Mouse (Mus musculus) kidney, postnatal 0 days (tissue): ENCODE results near the gene Arl1. TPM values are rescaled to one million over a fixed set of nuclear protein-coding genes. Genes with fewer than 3 reads are reported as not detected.
"Not testable (repeated sequence)": the region's sequence is repeated elsewhere in the genome, so short reads cannot be mapped to it uniquely, and the experiment has no call there.

ENCODE experiments used
- ATAC-seq: fragments of 200-750 bp; cut with Nextera tagmentation; replicated peaks from 2 replicates; pipeline ENCODE4 v1.8.0; 2017; ENCODE audit warnings: low read depth, moderate number of reproducible peaks, moderate TSS enrichment, moderate library complexity; ENCODE audit not compliant: low FRiP score
- DNase-seq: peaks from one replicate; pipeline ENCODE4 v3.0.0-alpha.2; 2016; ENCODE audit warnings: low spot score
- H3K27ac ChIP-seq: fragments of 300-500 bp; sonication (generic); 2 replicates; pipeline ENCODE4 v1.5.1; 2014; ENCODE audit warnings: mild to moderate bottlenecking
- H3K27me3 ChIP-seq: fragments of 300-500 bp; sonication (generic); 2 replicates; pipeline ENCODE4 v1.6.1; 2014; ENCODE audit warnings: low read length, mixed read lengths; ENCODE audit not compliant: insufficient read depth
- H3K36me3 ChIP-seq: fragments of 300-500 bp; sonication (generic); 2 replicates; pipeline ENCODE4 v1.6.1; 2014; ENCODE audit warnings: low read length, mixed read lengths; ENCODE audit not compliant: insufficient read depth
- H3K4me1 ChIP-seq: fragments of 300-500 bp; sonication (generic); replicated peaks from 2 replicates; pipeline ENCODE4 v1.6.1; 2014; ENCODE audit warnings: antibody characterized with exemption, low read length, mixed read lengths; ENCODE audit not compliant: insufficient read depth
- H3K4me2 ChIP-seq: fragments of 300-500 bp; sonication (generic); 2 replicates; pipeline ENCODE4 v1.6.1; 2014; ENCODE audit warnings: mild to moderate bottlenecking, low read length, moderate library complexity, mixed read lengths
- H3K4me3 ChIP-seq: fragments of 300-500 bp; sonication (generic); replicated peaks from 2 replicates; pipeline ENCODE4 v1.5.1; 2014; ENCODE audit warnings: low read depth, low read length
- H3K9ac ChIP-seq: fragments of 300-500 bp; sonication (generic); 2 replicates; pipeline ENCODE4 v1.6.1; 2014; ENCODE audit warnings: low read depth, low read length
- H3K9me3 ChIP-seq: fragments of 300-500 bp; sonication (generic); replicated peaks from 2 replicates; pipeline ENCODE4 v1.6.1; 2016; ENCODE audit warnings: low read length, inconsistent platforms, mixed read lengths
- CTCF ChIP-seq: IDR thresholded peaks from 2 replicates; pipeline ENCODE4 v1.5.1; 2016; ENCODE audit warnings: antibody characterized with exemption, low read depth, mild to moderate bottlenecking, moderate library complexity
- WGBS: fragments of 180-500 bp; shearing (Covaris S2); extraction: QIAGEN DNeasy Blood & Tissue Kit; methylation state at CpG from one replicate; pipeline ENCODE4 v1.1.7; 2014; 5-methylcytosine and 5-hydroxymethylcytosine counted together
- polyA plus RNA-seq: library from polyadenylated mRNA; unstranded; fragments of >200 nt; fragmentation: Nextera tagmentation; extraction: Ambion mirVana; gene quantifications from 2 replicates; pipeline ENCODE4 v1.2.1, GENCODE M21; 2015

Arl1 gene
- polyA plus RNA-seq, 1 experiment from 2014 or later: 186 TPM

DNA sequence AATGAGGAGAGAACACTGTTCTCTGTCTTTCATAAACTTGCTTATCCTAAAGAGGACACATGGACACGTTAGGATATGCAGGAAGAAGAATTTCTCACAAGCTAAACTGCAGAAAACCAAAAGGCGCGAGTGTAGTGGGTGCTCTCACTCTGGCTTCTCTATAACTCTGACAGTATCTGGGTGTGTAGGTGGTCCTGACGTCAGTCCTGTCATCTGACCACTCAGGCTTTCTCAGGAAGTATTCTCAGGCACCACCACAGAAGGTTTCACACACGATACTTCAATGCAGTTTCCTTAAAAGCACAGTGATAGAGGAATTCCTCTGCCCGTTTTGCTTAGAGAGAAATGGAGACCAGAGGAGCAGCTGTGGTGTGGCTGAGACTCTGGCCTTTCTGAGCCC is 45.5 kb downstream of the Arl1 start:
- H3K9ac ChIP-seq: no peak overlapping the region
- no peak for DNase-seq
- no peaks in the 10 kb centered on the region for H3K27me3 ChIP-seq
- peaks cover 45% of the 10 kb centered on the region for H3K36me3 ChIP-seq
- H3K4me1 ChIP-seq: no peaks in the 10 kb centered on the region
- no peaks in the 10 kb centered on the region for H3K9me3 ChIP-seq
- no peak overlapping the region for H3K4me3 ChIP-seq
- no peak for ATAC-seq
- WGBS: 89% methylated on average over 6 of the region's 6 CpGs
- no peak overlapping the region for H3K27ac ChIP-seq
- TF ChIP-seq CTCF: no peak
- no peak overlapping the region for H3K4me2 ChIP-seq

DNA sequence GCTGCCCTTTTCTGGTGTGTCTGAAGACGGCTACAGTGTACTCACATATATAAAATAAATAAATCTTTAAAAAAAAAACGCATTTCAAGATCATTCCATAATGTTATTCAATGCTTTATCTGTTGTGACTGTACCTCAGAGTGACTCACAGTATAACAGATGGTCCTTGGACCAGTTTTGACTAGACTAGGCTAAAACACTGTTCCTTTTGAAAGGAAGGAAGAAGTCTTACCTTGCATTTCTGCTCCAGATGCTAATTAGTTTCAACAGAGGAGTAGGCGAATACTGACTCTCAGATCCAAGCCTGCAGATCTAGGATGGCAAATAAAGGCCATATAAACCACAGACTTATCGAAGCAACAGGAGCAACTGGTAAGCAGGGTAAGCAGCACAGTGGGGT is 50.1 kb downstream of the Arl1 start:
- WGBS: 91% methylated on average over 4 of the region's 4 CpGs
- DNase-seq (no peak), ATAC-seq (no peak)
- Histone ChIP-seq H3K4me1 (no peaks in the 10 kb centered on the region), H3K27me3 (no peaks in the 10 kb centered on the region), H3K9me3 (no peaks in the 10 kb centered on the region), H3K4me2 (no peak overlapping the region), H3K36me3 (peaks cover 26% of the 10 kb centered on the region), H3K9ac (no peak overlapping the region), H3K27ac (no peak overlapping the region), H3K4me3 (no peak overlapping the region)
- TF ChIP-seq CTCF: no peak

DNA sequence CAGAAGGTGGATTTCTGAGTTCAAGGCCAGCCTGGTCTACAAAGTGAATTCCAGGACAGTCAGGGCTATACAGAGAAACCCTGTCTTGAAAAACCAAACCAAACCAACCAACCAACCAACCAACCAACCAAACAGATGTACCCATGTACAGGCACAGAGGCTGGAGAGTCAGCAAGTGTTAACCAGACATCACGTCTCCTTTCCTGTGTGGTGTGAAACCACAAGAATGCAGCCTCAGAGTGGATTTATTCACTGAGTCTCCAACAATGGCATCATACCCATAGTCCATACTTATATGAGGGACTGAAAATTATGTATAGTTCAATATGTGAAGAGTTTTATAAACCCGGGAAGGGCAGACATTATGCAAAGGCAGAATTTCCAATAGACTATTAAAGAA is 52.5 kb downstream of the Arl1 start:
- ATAC-seq, DNase-seq, H3K4me3 ChIP-seq, H3K4me2 ChIP-seq, H3K27me3 ChIP-seq, H3K27ac ChIP-seq, H3K9ac ChIP-seq, H3K9me3 ChIP-seq, H3K4me1 ChIP-seq: not testable (repeated sequence)
- 0 out of 2 replicates have a peak, but pooled peaks cover 18% of the 10 kb centered on the region for H3K36me3 ChIP-seq
- 88% methylated on average over 2 of the region's 2 CpGs for WGBS

DNA sequence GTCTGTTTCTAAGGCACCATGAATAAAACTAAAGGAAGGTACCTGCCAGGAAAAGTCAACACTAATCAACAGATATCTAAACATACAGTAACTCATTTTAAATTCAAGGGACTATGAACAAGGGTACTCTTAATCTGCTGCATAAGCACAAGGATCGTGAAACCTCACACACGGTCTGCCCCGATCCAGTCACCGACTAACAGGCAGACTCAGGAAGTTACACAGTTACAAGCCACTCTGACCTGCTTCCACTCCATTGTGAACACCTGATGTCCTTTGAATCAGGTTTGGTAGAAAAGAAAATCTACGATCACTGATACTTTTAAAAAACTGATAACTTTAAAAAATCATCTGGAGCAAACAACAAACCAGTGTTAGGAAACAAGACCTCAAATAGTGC is 53.3 kb downstream of the Arl1 start:
- DNase-seq: no peak

DNA sequence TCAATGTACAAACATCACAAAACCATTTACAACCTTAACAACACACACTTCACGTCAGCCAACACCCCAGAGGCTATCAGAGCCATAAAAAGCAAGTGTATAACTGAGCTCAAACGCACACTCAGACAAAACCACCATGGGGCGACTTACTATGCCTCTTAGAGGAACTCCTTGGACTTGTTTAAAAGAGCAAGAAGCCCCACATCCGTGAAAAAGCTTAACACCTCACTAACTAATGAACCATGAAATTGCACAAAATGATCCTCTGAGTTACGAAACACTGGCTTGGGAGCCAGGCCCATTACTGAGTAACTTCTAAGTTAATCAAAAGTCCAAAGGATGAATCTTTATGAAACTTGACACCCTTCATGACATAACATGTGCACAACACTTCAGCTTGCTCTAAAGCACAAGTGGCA is 53.9 kb downstream of the Arl1 start:
- Histone ChIP-seq H3K4me3 (no peak overlapping the region), H3K4me1 (no peaks in the 10 kb centered on the region), H3K4me2 (no peak overlapping the region), H3K36me3 (peaks cover 18% of the 10 kb centered on the region; the same call in 1 of the 2 replicates), H3K9ac (no peak overlapping the region), H3K9me3 (no peaks in the 10 kb centered on the region), H3K27ac (peak overlapping the region; percentile 62), H3K27me3 (no peaks in the 10 kb centered on the region)
- no peak for TF ChIP-seq CTCF
- DNase-seq (peak; percentile 26), ATAC-seq (peak; percentile 84)
- WGBS: 42% methylated on average over 5 of the region's 5 CpGs

More for the DNA sequence above, 53.3 kb downstream of the Arl1 start:
- Histone ChIP-seq H3K36me3 (peaks cover 19% of the 10 kb centered on the region; the same call in 1 of the 2 replicates), H3K4me2 (no peak overlapping the region), H3K9me3 (no peaks in the 10 kb centered on the region), H3K27me3 (no peaks in the 10 kb centered on the region), H3K4me3 (no peak overlapping the region), H3K27ac (peak overlapping the region; percentile 62), H3K9ac (no peak overlapping the region), H3K4me1 (no peaks in the 10 kb centered on the region)
- TF ChIP-seq CTCF: no peak
- WGBS: 84% methylated on average over 5 of the region's 5 CpGs
- ATAC-seq: peak; percentile 88

DNA sequence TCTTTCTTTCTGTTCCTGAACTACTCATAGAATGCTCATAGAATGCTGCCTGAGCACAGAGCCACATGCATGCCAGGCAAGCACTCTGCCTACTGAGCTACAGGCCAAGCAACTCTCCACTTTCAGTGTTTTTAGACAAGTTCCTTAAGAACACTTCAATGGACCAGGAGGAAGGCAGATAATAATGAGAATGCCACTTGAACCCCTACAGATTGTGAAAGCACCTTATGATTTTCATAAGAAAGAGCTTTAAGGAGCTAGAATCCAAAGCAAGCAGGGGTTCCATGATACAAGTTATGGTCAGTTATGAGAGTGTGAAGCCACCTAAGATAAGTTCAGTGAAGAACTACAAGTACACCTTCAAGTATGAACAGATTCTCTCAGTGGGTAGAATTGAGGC is 63.0 kb downstream of the Arl1 start:
- Histone ChIP-seq H3K9me3 (no peaks in the 10 kb centered on the region), H3K27me3 (no peaks in the 10 kb centered on the region), H3K27ac (no peak overlapping the region), H3K4me3 (no peak overlapping the region), H3K36me3 (peaks cover 36% of the 10 kb centered on the region; the same call in 1 of the 2 replicates), H3K9ac (no peak overlapping the region), H3K4me2 (no peak overlapping the region), H3K4me1 (no peaks in the 10 kb centered on the region)
- no peak for DNase-seq
- no peak for ATAC-seq
- TF ChIP-seq CTCF: no peak

Other genes with a start within 250 kb of the Arl1 start
- gene Chpt1, start 226.8 kb upstream of the Arl1 start, polyA plus RNA-seq: 246 and 283 TPM in 2 replicates
- 1.2 and 1.5 TPM in 2 replicates for gene Mybpc1, start 125.7 kb upstream of the Arl1 start, polyA plus RNA-seq
- gene Spic, start 45.8 kb upstream of the Arl1 start, polyA plus RNA-seq: 0.71 and 1.0 TPM in 2 replicates
- 12.4 and 14.7 TPM in 2 replicates for gene Utp20, start 95.9 kb downstream of the Arl1 start, polyA plus RNA-seq
- gene Slc5a8, start 155.1 kb downstream of the Arl1 start, polyA plus RNA-seq: 39.2 and 43.2 TPM in 2 replicates